Mouse (Mus musculus): ENCODE results near the gene Gm10097.

DNA sequence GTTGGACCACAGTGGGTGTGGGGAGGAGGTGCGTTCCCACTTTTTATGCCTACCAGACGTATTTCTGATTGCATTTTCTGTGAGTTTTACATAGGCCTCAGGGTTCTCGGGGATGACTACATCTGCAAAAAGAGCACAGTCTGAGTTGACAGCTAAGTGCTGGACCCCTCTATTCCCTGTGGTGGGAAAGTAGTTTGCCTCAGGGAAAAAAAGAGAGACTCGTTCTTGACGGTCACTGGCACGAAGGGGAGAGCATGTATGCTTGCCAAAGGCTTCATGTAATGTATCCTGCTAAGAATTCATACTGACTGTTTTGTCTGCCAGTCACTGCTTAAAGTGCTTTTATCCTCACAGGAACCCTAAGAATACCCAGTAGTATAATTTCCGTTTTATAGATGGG is 23.8 kb upstream of the Gm10097 start:
- TF ChIP-seq CTCF (IDR thresholded peaks at IDR 0.05; ENCODE audit: low read depth, low read length) = no peak
- TF ChIP-seq POLR2A (IDR thresholded peaks at IDR 0.05; ENCODE audit: extremely low read depth, insufficient read depth, low read length) = no peak

Data from liver, adult 2 months (tissue).